Mouse (Mus musculus): ENCODE results near the gene Lrp5. TPM values are rescaled to one million over a fixed set of nuclear protein-coding genes. Genes with fewer than 3 reads are reported as not detected.

Gene Lrp5
- polyA plus RNA-seq, 1 experiment, result 0.41 TPM

- H3K36me3 ChIP-seq (ENCODE audit: control insufficient read depth), result peaks cover 17% of the 10 kb centered on the region
- H3K27me3 ChIP-seq (ENCODE audit: control insufficient read depth), result no peaks in the 10 kb centered on the region
- peak overlapping the region; percentile 99 for H3K4me3 ChIP-seq (replicated peaks)
- TF ChIP-seq GATA1 (IDR thresholded peaks at IDR 0.05; ENCODE audit: low read length) (no peak), TAL1 (IDR thresholded peaks at IDR 0.05; ENCODE audit: low read length) (no peak)
- H3K4me1 ChIP-seq (ENCODE audit: control insufficient read depth), result peaks cover 54% of the 10 kb centered on the region
- H3K9me3 ChIP-seq (ENCODE audit: control insufficient read depth, low read length), result no peaks in the 10 kb centered on the region
These were observed 111.7 kb downstream of the Lrp5 start for GRCm38 (mm10) chr19:3574593-3575094.

DNA sequence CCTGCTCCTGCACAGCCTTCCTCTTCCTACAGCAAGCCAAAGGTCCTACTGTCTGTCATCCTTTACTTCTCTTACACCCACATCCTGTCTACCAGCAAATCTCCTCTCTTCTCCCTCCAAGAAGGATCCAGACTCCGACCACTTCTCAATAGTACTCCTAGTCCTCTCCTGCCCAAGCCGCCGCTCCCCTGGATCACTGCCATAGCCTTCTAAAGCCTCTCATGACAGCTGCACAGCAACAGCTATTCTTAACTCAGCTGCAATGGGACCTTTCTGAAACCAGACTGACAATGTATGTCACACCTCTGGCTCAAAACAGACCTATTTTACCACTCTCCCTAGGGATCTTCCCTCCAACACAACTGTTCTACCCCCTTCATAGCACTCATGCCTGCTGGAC is 122.1 kb downstream of the Lrp5 start:
- Histone ChIP-seq H3K4me3 (replicated peaks) (no peak overlapping the region), H3K9me3 (ENCODE audit: control insufficient read depth, low read length) (peaks cover 3% of the 10 kb centered on the region; the same call in 1 of the 2 replicates), H3K27me3 (ENCODE audit: control insufficient read depth) (no peaks in the 10 kb centered on the region), H3K36me3 (ENCODE audit: control insufficient read depth) (peaks cover 26% of the 10 kb centered on the region), H3K4me1 (ENCODE audit: control insufficient read depth) (peaks cover 22% of the 10 kb centered on the region)
- TF ChIP-seq GATA1 (IDR thresholded peaks at IDR 0.05; ENCODE audit: low read length) (no peak), TAL1 (IDR thresholded peaks at IDR 0.05; ENCODE audit: low read length) (no peak)

DNA sequence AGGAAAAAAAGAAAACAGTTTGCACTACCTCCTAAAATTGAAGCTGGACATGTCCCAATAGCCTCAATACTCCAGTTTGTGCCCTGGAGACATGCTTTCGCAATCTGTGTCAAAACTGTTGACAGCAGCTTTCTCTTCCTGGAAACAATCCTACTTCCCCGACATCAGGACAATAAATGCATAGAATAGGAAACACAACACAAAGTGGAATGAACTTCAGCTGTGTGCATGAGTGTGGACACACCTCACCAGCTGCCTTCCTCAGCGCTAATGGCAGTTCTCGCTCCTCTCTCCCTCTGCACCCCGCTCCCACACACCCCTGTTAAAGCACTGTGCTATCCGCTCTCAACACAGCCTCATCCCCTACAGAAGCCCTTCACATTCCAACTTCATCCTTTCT is 123.6 kb downstream of the Lrp5 start:
- H3K4me3 ChIP-seq (replicated peaks), result no peak overlapping the region
- TF ChIP-seq TAL1 (IDR thresholded peaks at IDR 0.05; ENCODE audit: low read length) (no peak), GATA1 (IDR thresholded peaks at IDR 0.05; ENCODE audit: low read length) (no peak)
- H3K9me3 ChIP-seq (ENCODE audit: control insufficient read depth, low read length), result peaks cover 3% of the 10 kb centered on the region; the same call in 1 of the 2 replicates
- H3K4me1 ChIP-seq (ENCODE audit: control insufficient read depth), result peaks cover 15% of the 10 kb centered on the region
- H3K27me3 ChIP-seq (ENCODE audit: control insufficient read depth), result no peaks in the 10 kb centered on the region
- H3K36me3 ChIP-seq (ENCODE audit: control insufficient read depth), result peaks cover 26% of the 10 kb centered on the region

- H3K36me3 ChIP-seq (ENCODE audit: control insufficient read depth), result peaks cover 26% of the 10 kb centered on the region
- TF ChIP-seq TAL1 (IDR thresholded peaks at IDR 0.05; ENCODE audit: low read length), result no peak
- no peak for TF ChIP-seq GATA1 (IDR thresholded peaks at IDR 0.05; ENCODE audit: low read length)
These were observed 124.1 kb downstream of the Lrp5 start for GRCm38 (mm10) chr19:3562298-3562697.

GRCm38 (mm10) chr19:3556169-3556827 is 130.1 kb downstream of the Lrp5 start:
- H3K4me3 ChIP-seq (replicated peaks), result no peak overlapping the region
- TF ChIP-seq TAL1 (IDR thresholded peaks at IDR 0.05; ENCODE audit: low read length), result no peak
- no peaks in the 10 kb centered on the region for H3K27me3 ChIP-seq (ENCODE audit: control insufficient read depth)
- peaks cover 10% of the 10 kb centered on the region for H3K4me1 ChIP-seq (ENCODE audit: control insufficient read depth)
- H3K9me3 ChIP-seq (ENCODE audit: control insufficient read depth, low read length), result peaks cover 3% of the 10 kb centered on the region; the same call in 1 of the 2 replicates
- peaks cover 7% of the 10 kb centered on the region for H3K36me3 ChIP-seq (ENCODE audit: control insufficient read depth)

More at GRCm38 (mm10) chr19:3562298-3562697, 124.1 kb downstream of the Lrp5 start:
- Histone ChIP-seq H3K27me3 (ENCODE audit: control insufficient read depth) (no peaks in the 10 kb centered on the region), H3K4me1 (ENCODE audit: control insufficient read depth) (peaks cover 14% of the 10 kb centered on the region), H3K4me3 (replicated peaks) (no peak overlapping the region), H3K9me3 (ENCODE audit: control insufficient read depth, low read length) (peaks cover 3% of the 10 kb centered on the region; the same call in 1 of the 2 replicates)

DNA sequence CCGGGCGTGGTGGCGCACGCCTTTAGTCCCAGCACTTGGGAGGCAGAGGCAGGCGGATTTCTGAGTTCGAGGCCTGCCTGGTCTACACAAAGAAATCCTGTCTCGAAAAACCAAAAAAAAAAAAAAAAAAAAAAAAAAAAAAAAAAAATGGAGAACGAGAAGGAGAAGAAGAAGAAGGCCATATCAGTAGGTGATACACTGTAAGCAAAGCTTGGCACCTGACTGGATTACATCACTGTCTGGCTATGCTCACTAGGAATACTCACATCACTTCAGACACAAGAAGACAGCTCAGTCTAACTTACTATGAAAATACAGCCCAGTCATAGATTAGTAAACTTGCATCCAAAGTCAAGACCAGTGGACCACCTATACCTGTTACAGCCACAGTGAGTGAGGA is 131.6 kb downstream of the Lrp5 start:
- peaks cover 12% of the 10 kb centered on the region for H3K4me1 ChIP-seq (ENCODE audit: control insufficient read depth)
- H3K36me3 ChIP-seq (ENCODE audit: control insufficient read depth), result peaks cover 2% of the 10 kb centered on the region
- peaks cover under 1% of the 10 kb centered on the region; the same call in 1 of the 2 replicates for H3K9me3 ChIP-seq (ENCODE audit: control insufficient read depth, low read length)
- H3K27me3 ChIP-seq (ENCODE audit: control insufficient read depth), result no peaks in the 10 kb centered on the region
- H3K4me3 ChIP-seq (replicated peaks), result no peak overlapping the region
- TF ChIP-seq GATA1 (IDR thresholded peaks at IDR 0.05; ENCODE audit: low read length) (no peak), TAL1 (IDR thresholded peaks at IDR 0.05; ENCODE audit: low read length) (peak; percentile 29; the same call in 1 of the 3 replicates)

DNA sequence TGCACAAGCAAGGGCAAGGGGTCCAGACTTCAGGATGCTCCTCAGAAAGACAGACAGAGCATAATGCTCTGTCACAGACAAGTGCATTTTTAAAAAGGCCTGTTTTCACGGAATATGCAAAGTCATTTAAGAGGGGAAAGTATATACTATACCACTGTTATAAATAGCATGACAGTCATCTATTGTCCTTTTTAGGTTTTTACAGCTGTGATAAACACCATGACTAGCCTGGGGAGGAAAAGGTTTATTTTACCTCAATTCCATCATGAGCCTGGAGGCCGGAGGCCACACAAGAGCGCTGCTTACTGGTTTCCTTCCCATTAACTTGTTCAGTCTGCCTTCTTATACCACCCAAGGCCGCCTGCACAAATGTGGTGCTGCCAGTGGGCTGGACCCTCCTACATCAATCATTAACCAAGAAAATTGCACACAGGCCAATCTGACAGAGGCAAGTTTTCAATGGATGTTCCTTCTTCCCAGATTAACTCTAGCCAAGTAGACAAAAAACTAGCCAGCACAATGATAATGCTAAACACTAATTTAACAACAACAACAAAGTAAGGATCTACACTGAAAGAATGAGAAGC is 134.7 kb downstream of the Lrp5 start:
- Histone ChIP-seq H3K36me3 (ENCODE audit: control insufficient read depth) (peaks cover 17% of the 10 kb centered on the region), H3K4me1 (ENCODE audit: control insufficient read depth) (peaks cover 10% of the 10 kb centered on the region), H3K27me3 (ENCODE audit: control insufficient read depth) (no peaks in the 10 kb centered on the region), H3K9me3 (ENCODE audit: control insufficient read depth, low read length) (no peaks in the 10 kb centered on the region), H3K4me3 (replicated peaks) (no peak overlapping the region)
- TF ChIP-seq GATA1 (IDR thresholded peaks at IDR 0.05; ENCODE audit: low read length) (no peak), TAL1 (IDR thresholded peaks at IDR 0.05; ENCODE audit: low read length) (no peak)

- peaks cover 30% of the 10 kb centered on the region for H3K36me3 ChIP-seq (ENCODE audit: control insufficient read depth)
- H3K4me1 ChIP-seq (ENCODE audit: control insufficient read depth), result peaks cover 10% of the 10 kb centered on the region
- H3K4me3 ChIP-seq (replicated peaks), result no peak overlapping the region
- no peak for TF ChIP-seq GATA1 (IDR thresholded peaks at IDR 0.05; ENCODE audit: low read length)
- TF ChIP-seq TAL1 (IDR thresholded peaks at IDR 0.05; ENCODE audit: low read length), result no peak
- H3K9me3 ChIP-seq (ENCODE audit: control insufficient read depth, low read length), result no peaks in the 10 kb centered on the region
- no peaks in the 10 kb centered on the region for H3K27me3 ChIP-seq (ENCODE audit: control insufficient read depth)
These were observed 136.3 kb downstream of the Lrp5 start for GRCm38 (mm10) chr19:3550101-3550500.

DNA sequence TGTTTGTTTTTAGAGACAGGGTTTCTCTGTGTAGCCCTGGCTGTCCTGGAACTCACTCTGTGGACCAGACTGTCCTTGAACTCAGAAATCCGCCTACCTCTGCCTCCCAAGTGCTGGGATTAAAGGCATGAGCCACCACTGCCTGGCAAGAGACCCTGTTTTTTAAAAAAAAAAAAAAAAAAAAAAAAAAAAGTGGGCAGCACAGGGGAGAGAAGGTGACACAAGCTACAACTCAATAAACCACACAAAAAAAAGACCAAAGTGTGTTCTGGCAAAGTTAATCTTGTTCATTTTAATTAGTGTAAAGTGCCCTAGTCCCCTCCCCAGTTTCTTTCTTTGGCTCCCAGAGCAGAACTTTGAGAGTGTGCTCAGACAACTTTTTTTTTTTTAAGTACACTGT is 137.1 kb downstream of the Lrp5 start:
- H3K27me3 ChIP-seq (ENCODE audit: control insufficient read depth), result no peaks in the 10 kb centered on the region
- peaks cover 36% of the 10 kb centered on the region for H3K36me3 ChIP-seq (ENCODE audit: control insufficient read depth)
- H3K4me3 ChIP-seq (replicated peaks), result no peak overlapping the region
- no peak for TF ChIP-seq GATA1 (IDR thresholded peaks at IDR 0.05; ENCODE audit: low read length)
- no peak for TF ChIP-seq TAL1 (IDR thresholded peaks at IDR 0.05; ENCODE audit: low read length)
- H3K9me3 ChIP-seq (ENCODE audit: control insufficient read depth, low read length), result no peaks in the 10 kb centered on the region
- H3K4me1 ChIP-seq (ENCODE audit: control insufficient read depth), result peaks cover 7% of the 10 kb centered on the region
